ENCODE assay signal across 8 mouse cellular contexts in the genomic region with DNA sequence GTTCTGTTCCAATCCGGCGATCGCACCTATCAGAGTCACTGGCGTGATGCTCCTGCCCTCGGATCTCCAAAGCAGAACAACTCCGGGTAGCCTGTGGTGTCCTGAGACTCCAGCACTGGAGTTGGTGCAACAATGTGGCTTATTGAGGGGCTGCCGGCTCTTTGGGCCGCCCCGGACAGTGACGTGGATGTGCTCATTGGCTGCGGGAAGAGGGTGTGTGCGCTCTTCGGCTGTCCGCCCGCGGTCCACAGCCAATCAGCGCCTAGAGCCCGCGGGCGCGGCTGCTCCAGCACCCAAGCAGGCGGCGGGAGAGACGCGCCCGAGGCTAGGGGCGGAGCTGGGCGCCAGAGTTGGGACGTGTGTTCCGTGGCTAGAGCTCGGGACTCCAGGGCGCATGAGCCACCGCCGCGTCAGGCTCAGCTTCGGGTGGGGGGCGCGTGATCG. TPM values are rescaled to one million over a fixed set of nuclear protein-coding genes. Genes with fewer than 3 reads are reported as not detected.
DNase-seq lines count a peak whose midpoint lies in the region; ATAC-seq and TF ChIP-seq lines count a peak whose summit lies in the region.

TSS of gene Hk2 (minus strand) at position 134 of the 444 bp plus-strand sequence.

- peak; percentile 92 for ATAC-seq in heart, embryonic 11.5 days (replicated peaks; ENCODE audit: insufficient number of reproducible peaks, low FRiP score, low TSS enrichment)
- ATAC-seq in kidney, embryonic 16.5 days (ENCODE audit: low FRiP score, low TSS enrichment), result peak; percentile 98

- peak within 1 kb of the TSS; percentile 78 for H3K9ac ChIP-seq in heart, embryonic 11.5 days (ENCODE audit: low read depth, low read length)
- H3K9ac ChIP-seq in kidney, embryonic 16.5 days (replicated peaks; ENCODE audit: low read length), result peak within 1 kb of the TSS; percentile 75

- no peak for TF ChIP-seq CTCF in C2C12 (IDR thresholded peaks at IDR 0.05; ENCODE audit: control insufficient read depth, insufficient read depth, insufficient read length)

- DNase-seq in brain, adult 2 months (ENCODE audit: low read depth, low spot score), result peak; percentile 90
- DNase-seq in liver, result peak; percentile 92
- DNase-seq in monocyte, adult 2 months (ENCODE audit: low read depth in 1 of 2, low spot score in 2 of 2), result peak; percentile 75 to 84
- peak; percentile 46 to 54 for DNase-seq in spleen, postnatal 14 days (ENCODE audit: low spot score in 2 of 2)

- peak within 1 kb of the TSS; percentile 92 for H3K27ac ChIP-seq in heart, embryonic 11.5 days (ENCODE audit: low read depth, low read length)
- peak within 1 kb of the TSS; percentile 77 for H3K27ac ChIP-seq in kidney, embryonic 16.5 days (ENCODE audit: low read length)

- peaks cover 46% of the 10 kb centered on the region for H3K79me2 ChIP-seq in C2C12 (ENCODE audit: control insufficient read depth, insufficient read depth)

- H3K4me1 ChIP-seq in erythroblast, embryonic 14.5 days (ENCODE audit: control insufficient read depth), result peaks cover 36% of the 10 kb centered on the region
- peaks cover 26% of the 10 kb centered on the region for H3K4me1 ChIP-seq in heart, embryonic 11.5 days (ENCODE audit: control insufficient read depth, insufficient read depth, low read length)
- peaks cover 8% of the 10 kb centered on the region; the same call in 1 of the 2 replicates for H3K4me1 ChIP-seq in kidney, embryonic 16.5 days (ENCODE audit: insufficient read depth, low read length)

- no peaks in the 10 kb centered on the region for H3K9me3 ChIP-seq in erythroblast, embryonic 14.5 days (ENCODE audit: control insufficient read depth, low read length)
- no peaks in the 10 kb centered on the region for H3K9me3 ChIP-seq in heart, embryonic 11.5 days (replicated peaks; ENCODE audit: control insufficient read depth, low read length)
- H3K9me3 ChIP-seq in kidney, embryonic 16.5 days (ENCODE audit: low read length), result no peaks in the 10 kb centered on the region

- peak within 1 kb of the TSS; percentile 70 for H3ac ChIP-seq in C2C12 (ENCODE audit: control insufficient read depth, insufficient read length, low read depth)

- peak within 1 kb of the TSS; percentile 74 for H3K4me2 ChIP-seq in heart, embryonic 11.5 days
- peak within 1 kb of the TSS; percentile 96 for H3K4me2 ChIP-seq in kidney, embryonic 16.5 days (replicated peaks; ENCODE audit: low read depth, low read length)

- WGBS in heart, embryonic 11.5 days (ENCODE audit: insufficient replicate concordance), result under 1% methylated on average over 39 of the region's 39 CpGs
- WGBS in kidney, embryonic 16.5 days, result 0% methylated on average over 39 of the region's 39 CpGs

- H3K27me3 ChIP-seq in C2C12 (ENCODE audit: control insufficient read depth, insufficient read depth, insufficient read length), result no peaks in the 10 kb centered on the region
- H3K27me3 ChIP-seq in erythroblast, embryonic 14.5 days (ENCODE audit: control insufficient read depth), result peaks cover 40% of the 10 kb centered on the region
- H3K27me3 ChIP-seq in heart, embryonic 11.5 days (ENCODE audit: control insufficient read depth, insufficient read depth, low read length), result no peaks in the 10 kb centered on the region
- peaks cover 10% of the 10 kb centered on the region for H3K27me3 ChIP-seq in kidney, embryonic 16.5 days (ENCODE audit: insufficient read depth, low read length)

- H3K79me3 ChIP-seq in C2C12 (ENCODE audit: low read depth), result peaks cover 35% of the 10 kb centered on the region

- peaks cover 5% of the 10 kb centered on the region for H3K36me3 ChIP-seq in C2C12 (ENCODE audit: control insufficient read depth, insufficient read depth)
- H3K36me3 ChIP-seq in erythroblast, embryonic 14.5 days (ENCODE audit: control insufficient read depth), result no peaks in the 10 kb centered on the region
- no peaks in the 10 kb centered on the region for H3K36me3 ChIP-seq in heart, embryonic 11.5 days (ENCODE audit: control insufficient read depth, insufficient read depth, low read length)
- no peaks in the 10 kb centered on the region for H3K36me3 ChIP-seq in kidney, embryonic 16.5 days (ENCODE audit: insufficient read depth, low read length)

- H3K4me3 ChIP-seq in C2C12 (ENCODE audit: insufficient read depth, poor library complexity, severe bottlenecking), result peak within 1 kb of the TSS; percentile 76
- peak within 1 kb of the TSS; percentile 63 for H3K4me3 ChIP-seq in erythroblast, embryonic 14.5 days (replicated peaks)
- H3K4me3 ChIP-seq in heart, embryonic 11.5 days (ENCODE audit: low read depth, low read length), result peak within 1 kb of the TSS; percentile 74
- peak within 1 kb of the TSS; percentile 65 for H3K4me3 ChIP-seq in kidney, embryonic 16.5 days (ENCODE audit: low read length)

TF ChIP-seq in C2C12, 6 proteins besides CTCF, POLR2A, EP300 and RAD21:
- TF ChIP-seq CEBPB (IDR thresholded peaks at IDR 0.05; ENCODE audit: low read depth) (peak; percentile 15), FOSL1 (IDR thresholded peaks at IDR 0.05; ENCODE audit: insufficient read depth, low read length, poor library complexity, severe bottlenecking) (no peak), MAX (IDR thresholded peaks at IDR 0.05) (peak; percentile 74), MYOD1 (IDR thresholded peaks at IDR 0.05; ENCODE audit: control insufficient read depth, insufficient read length, low read depth) (no peak)

RNA-seq across cellular contexts. Expression of gene Hk2, which starts in this region (rescaled TPM):
- 24.3 TPM for polyA plus RNA-seq in C2C12 (2012; fragmentation: generic; extraction: Trizol)
- 0.03 TPM in 2 replicates for polyA plus RNA-seq in erythroblast, embryonic 14.5 days (2012)
- 44.3 and 49.5 TPM in 2 replicates for polyA plus RNA-seq in heart, embryonic 11.5 days (2014; fragmentation: Nextera tagmentation; extraction: Ambion mirVana)
- 16.2 and 16.3 TPM in 2 replicates for polyA plus RNA-seq in kidney, embryonic 16.5 days (2015; fragmentation: Nextera tagmentation; extraction: Ambion mirVana)

Comparison
In these comparisons a context has a peak if more than half of its experiments do, and no peak if none do; other contexts are left out.
1. Peak in every context shown above with its lines: DNase-seq, ATAC-seq, H3K4me3 ChIP-seq and H3K27ac ChIP-seq.
2. RNA of gene Hk2 (polyA plus RNA-seq): 44.3 to 49.5 TPM in heart, embryonic 11.5 days, 24.3 TPM in C2C12 (single experiment) and 16.2 to 16.3 TPM in kidney, embryonic 16.5 days; 0.03 TPM in erythroblast, embryonic 14.5 days; every median in the first group is over 10 times any median in the second.